Mouse (Mus musculus): Measurements from ENCODE around the gene Nlrp3.

DNA sequence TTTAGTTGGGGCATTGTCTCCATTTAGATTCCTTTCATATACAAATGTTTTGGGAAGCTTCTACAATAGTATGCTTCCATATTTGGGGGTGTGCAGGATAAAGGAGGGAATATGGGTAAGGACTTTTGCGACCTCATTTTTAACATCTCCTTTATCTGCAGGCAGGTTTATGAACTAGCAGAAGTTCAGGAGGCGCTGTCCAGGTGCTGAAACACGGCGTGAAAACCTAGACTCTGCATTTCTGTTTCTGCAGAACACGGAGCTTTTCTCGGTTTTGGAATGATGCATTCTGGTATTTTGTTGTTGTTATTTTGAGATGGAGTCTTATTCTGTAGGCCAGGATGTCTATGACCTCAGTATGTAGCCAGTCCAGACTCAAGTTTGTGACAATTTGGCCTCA is 43.2 kb downstream of the Nlrp3 start:
- TF ChIP-seq CTCF (conservative IDR thresholded peaks at IDR 0.05; ENCODE audit: insufficient read depth, insufficient read length, low read depth, low read length) (no peak), POLR2A (IDR thresholded peaks at IDR 0.05; ENCODE audit: low read depth, low read length) (no peak)

Measured in kidney, adult 2 months (tissue).